Mouse (Mus musculus) gastrocnemius, postnatal 36 days (tissue): ENCODE results near the gene Shkbp1. TPM values are rescaled to one million over a fixed set of nuclear protein-coding genes. Genes with fewer than 3 reads are reported as not detected.
A peak's percentile ranks its signal among the peaks of the same experiment; 100 is the strongest.

Source experiments
- DNase-seq, 2 experiments: peaks; one replicate each; pipeline ENCODE4 v3.0.0; 2022
- intact Hi-C: fragments of 180-260 bp; cut with DNase I; formaldehyde crosslinking; loops from one replicate; pipeline ENCODE4 v1.15.1; 2025
- total RNA-seq, 2 experiments: library from RNA; stranded (reverse); gene quantifications; 2 replicates each; pipeline ENCODE4 v1.2.3; 2021

The Shkbp1 gene
- total RNA-seq, 2 experiments from 2014 or later: 1.7 to 2.1 TPM

DNA sequence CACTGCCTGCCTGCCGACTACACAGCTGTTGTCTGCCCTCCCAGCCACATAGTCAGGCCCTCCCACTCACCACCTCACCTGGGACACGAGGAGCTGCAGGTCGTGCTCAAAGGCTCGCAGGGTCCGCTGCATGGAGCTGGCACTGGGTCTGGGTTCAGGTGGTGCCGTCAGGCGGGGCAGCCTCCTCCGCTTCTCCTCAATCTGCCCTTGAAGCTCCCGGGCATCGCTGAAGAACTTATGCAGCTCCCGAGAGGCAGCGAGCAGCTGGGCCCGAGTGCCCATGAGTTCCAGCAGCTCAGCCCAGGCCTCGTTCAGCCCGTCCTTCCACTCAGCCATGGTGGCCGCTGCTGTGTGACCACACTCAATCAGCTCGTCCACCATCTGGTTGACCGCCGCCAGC, 13.3 kb upstream of the Shkbp1 start:
- intact Hi-C loops: no loop called here
- no peak for DNase-seq

DNA sequence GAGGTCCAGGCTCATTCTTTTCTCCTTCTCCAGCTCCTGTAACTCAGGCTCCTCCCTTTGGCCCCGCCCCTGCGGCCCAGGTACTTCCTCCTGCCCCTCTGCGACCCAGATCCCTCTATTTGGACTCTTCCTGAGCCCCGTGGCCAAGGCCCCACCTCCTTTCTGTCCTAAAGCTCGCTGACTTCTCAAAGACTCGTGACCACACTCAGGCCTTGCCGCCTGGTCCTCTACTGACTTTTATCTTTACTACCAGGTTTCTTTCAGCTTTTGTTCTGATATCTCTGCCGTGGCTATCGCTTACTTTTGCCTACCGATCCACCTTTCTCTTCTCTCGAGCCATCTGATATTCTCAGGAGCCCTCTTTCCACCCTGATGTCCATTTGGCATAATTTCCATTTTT, 12.2 kb upstream of the Shkbp1 start:
- DNase-seq: no peak
- intact Hi-C loops: no loop called here

GRCm38 (mm10) chr7:27366082-27366844, 10.4 kb upstream of the Shkbp1 start:
- no peak for DNase-seq
- intact Hi-C loops: no loop called here

GRCm38 (mm10) chr7:27364379-27364778, 8.6 kb upstream of the Shkbp1 start:
- intact Hi-C loops: no loop called here
- DNase-seq: no peak

DNA sequence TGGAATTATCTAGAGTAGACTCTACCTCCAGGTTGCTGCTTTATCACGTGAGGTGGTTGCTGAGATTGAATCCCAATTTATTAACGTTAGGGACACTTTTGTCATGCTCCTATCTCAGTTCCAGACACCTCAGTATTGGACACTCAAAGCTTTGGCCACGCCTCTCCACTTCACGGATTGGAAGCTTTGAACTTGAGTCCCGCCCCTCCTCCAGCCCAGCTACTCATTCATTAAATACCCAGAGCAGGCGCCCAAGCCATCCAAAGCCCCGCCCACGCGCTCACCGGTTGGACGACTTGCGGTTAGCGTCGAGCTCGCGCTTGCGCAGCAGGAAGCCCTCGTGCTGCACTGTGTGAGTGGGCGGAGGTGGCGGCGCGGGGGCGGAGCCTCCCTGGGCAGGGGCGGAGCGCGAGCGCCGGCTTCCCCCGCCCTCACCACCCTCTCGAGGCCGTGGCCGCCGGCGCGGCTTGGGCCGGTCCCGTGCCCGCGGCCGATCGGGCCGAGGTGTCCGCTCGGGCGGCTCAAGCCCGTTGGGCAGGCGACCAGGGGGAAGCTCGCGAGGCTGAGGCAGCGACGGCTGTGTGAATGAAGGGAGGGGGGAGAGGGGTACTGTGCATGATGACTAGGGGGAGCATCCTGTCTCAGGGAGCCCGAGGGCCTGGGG, 5.6 kb upstream of the Shkbp1 start:
- intact Hi-C loops: no loop called here

GRCm38 (mm10) chr7:27360749-27361148, 4.9 kb upstream of the Shkbp1 start:
- intact Hi-C loops: no loop called here

More for the DNA sequence above, 5.6 kb upstream of the Shkbp1 start:
- DNase-seq: peak; percentile 98 to 99

GRCm38 (mm10) chr7:27359706-27360358, 4.0 kb upstream of the Shkbp1 start:
- intact Hi-C loops: no loop called here

More at GRCm38 (mm10) chr7:27360749-27361148, 4.9 kb upstream of the Shkbp1 start:
- DNase-seq: no peak

GRCm38 (mm10) chr7:27359162-27359561, 3.3 kb upstream of the Shkbp1 start:
- DNase-seq: no peak
- intact Hi-C loops: no loop called here

More at GRCm38 (mm10) chr7:27359706-27360358, 4.0 kb upstream of the Shkbp1 start:
- no peak for DNase-seq

GRCm38 (mm10) chr7:27357595-27357978, 1.8 kb upstream of the Shkbp1 start:
- intact Hi-C loops: no loop called here
- no peak for DNase-seq

- intact Hi-C loops: no loop called here
- DNase-seq: no peak
These were observed 1.2 kb upstream of the Shkbp1 start, which contains the start of gene Gm20479 for GRCm38 (mm10) chr7:27356861-27357594. Gene Gm20479, minus strand, starts transcription at chr7:27357419.

- DNase-seq: no peak
- intact Hi-C loops: no loop called here
These were observed 429 bp upstream of the Shkbp1 start for GRCm38 (mm10) chr7:27356248-27356647.

GRCm38 (mm10) chr7:27355261-27355660, 558 bp downstream of the Shkbp1 start:
- no peak for DNase-seq
- intact Hi-C loops: no loop called here

GRCm38 (mm10) chr7:27354783-27355182, 1.0 kb downstream of the Shkbp1 start:
- DNase-seq: no peak
- intact Hi-C loops: no loop called here

DNA sequence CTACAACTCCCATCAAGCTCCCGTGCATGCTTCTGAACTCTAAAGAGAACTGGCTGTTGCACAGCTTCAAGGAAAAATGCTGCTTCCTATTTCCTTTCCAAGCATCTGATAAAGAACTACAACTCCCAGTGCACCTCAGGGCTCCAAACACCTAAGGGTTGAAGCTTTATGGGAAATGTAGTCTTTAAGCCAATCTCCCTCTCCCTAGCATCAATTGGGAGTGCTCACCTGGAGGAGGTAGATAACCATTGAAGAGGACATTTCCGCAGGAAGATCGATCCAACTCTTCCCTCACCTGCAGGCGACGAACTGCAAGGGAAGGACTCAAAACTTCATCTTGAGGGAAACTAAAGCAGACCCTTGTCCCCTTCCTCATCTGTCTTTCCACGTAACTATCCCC, 1.7 kb downstream of the Shkbp1 start:
- no peak for DNase-seq
- intact Hi-C loops: no loop called here

GRCm38 (mm10) chr7:27345444-27345843, 10.4 kb downstream of the Shkbp1 start:
- intact Hi-C loops: no loop called here
- no peak for DNase-seq

DNA sequence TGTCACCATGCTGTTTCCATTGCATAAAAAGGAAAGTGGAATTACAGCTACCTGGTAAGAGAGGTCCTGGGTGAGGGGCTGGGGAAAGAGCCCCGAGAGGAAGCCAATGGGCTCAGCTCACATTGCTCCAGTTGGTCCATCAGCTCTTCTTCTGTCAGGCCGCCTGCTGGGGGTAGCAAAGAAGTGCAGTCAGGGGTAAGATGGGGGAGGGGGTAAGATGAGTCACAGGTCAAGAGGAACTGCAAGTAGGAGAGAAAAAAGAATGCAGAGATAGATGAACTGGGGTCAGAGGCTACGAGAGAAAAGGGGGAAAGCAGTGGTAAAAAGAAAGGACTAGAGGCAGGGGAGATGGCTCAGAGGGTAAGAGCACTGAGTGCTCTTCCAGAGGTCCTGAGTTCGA, 13.2 kb downstream of the Shkbp1 start:
- DNase-seq: no peak
- intact Hi-C loops: no loop called here

DNA sequence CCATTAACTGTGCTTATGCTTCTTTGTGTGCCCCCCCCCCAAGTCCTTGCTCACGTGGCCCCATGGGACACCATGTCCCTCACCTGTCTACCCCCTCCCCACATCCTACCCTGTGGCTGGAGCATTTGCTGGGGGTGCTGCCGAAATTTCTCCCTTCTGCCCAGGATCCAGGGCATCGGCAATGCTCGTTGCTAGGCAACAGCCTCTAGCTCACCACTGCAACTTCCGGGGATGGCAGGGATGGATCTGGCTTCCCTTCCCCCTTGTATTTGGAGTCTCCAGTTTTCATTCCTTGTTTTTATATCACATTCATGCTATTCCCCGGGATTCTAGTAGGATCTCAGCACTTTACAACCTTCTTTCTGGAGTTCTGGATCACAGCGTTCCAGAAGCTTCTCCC, 16.3 kb downstream of the Shkbp1 start:
- DNase-seq: no peak
- intact Hi-C loops: loop anchor here (5.0 to 10.0 kb wide), 2 partner anchors 188 to 345 kb away; partner anchors contain the start of gene Zfp607b

GRCm38 (mm10) chr7:27339114-27339513, 16.7 kb downstream of the Shkbp1 start:
- no peak for DNase-seq
- intact Hi-C loops: loop anchor here (5.0 to 10.0 kb wide), 2 partner anchors 188 to 346 kb away; partner anchors contain the start of gene Zfp607b

DNA sequence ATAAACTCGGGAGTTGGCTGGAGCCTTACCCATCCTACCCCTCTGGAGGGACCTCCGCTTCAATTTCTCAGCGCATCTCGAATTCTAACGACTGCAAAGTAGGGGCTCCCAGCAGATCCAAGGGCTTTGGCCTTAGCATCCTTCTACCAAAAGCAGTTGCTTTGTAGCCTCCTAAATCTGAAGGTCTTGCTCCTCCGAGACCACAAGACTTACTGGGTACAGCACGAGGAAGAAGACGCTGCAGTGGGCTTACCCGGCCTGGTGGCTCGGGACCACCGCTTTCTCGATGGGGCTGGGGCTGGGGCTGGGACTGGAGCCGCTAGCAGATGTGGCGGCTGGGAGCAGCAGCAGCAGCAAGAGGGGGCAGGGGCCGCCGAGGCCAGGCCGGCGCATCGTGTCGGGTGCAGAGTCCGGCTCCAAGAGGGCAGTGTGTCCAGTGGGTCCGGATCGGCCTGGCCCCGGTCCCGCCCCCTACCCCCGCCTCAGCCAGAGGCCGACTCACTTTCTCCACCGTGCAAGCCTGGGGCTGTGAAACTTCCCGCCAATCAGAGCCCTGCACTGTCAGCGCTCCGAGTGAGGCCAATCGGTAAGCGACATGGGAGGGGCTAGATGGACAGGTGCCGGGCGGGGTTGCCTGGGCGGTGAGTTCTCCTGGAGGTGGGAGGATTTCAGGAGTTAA, 18.5 kb downstream of the Shkbp1 start, which contains the start of gene Ltbp4:
TSS of gene Ltbp4 (minus strand) at position 518 of the 679 bp plus-strand sequence.
- DNase-seq: no peak
- intact Hi-C loops: loop anchor here (5.0 to 10.0 kb wide), 2 partner anchors 190 to 347 kb away; partner anchors contain the start of gene Zfp607b
